Mouse (Mus musculus) testis, adult 2 months (tissue): ENCODE measurements around the gene Mcm6.

Experiments
- CTCF ChIP-seq: fragments of 200-500 bp; IDR thresholded peaks from 2 replicates; pipeline ENCODE4 v1.5.1; 2012; ENCODE audit warnings: low read depth, mild to moderate bottlenecking, inconsistent platforms, low read length, moderate library complexity; ENCODE audit not compliant: control insufficient read depth, insufficient read depth, insufficient replicate concordance
- POLR2A ChIP-seq: fragments of 200-500 bp; IDR thresholded peaks from 2 replicates; pipeline ENCODE4 v1.6.1; 2012; ENCODE audit warnings: low read depth, mild to moderate bottlenecking, inconsistent platforms, low read length, moderate library complexity; ENCODE audit not compliant: control insufficient read depth

DNA sequence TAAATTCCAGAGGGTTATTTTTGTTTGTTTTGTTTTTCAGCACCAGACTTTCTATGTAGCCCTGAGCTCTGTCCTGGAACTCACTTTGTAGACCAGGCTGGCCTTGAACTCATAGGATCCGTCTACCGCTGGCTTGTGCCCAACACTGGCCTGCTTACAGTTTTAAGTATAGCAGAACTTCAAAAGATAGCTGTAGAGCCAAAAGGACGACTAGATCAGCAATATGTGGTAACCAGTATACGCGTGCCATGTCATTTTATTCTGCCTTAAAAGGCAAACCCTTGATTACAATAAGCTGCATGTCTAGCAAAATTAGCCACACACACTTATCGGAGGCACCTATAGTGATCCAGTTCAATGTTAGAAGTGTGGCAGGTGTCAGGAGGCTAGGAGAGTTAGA is 1.2 kb downstream of the Mcm6 start:
- TF ChIP-seq CTCF (no peak), POLR2A (no peak)
